Mouse (Mus musculus): ENCODE measurements at regions not wholly inside any gene's neighbourhood (a gene's known extent, or its start where the extent isn't known, plus 50 kb on each side); places are given as distances from the start of the nearest gene placed in this dataset.

GRCm38 (mm10) chr8:49796741-49797140, 953.0 kb upstream of the Tenm3 start:
- TF ChIP-seq CTCF (IDR thresholded peaks at IDR 0.05; ENCODE audit: extremely low read depth, insufficient read depth, low read length) (no peak), POLR2A (IDR thresholded peaks at IDR 0.05; ENCODE audit: extremely low read depth, insufficient read depth, low read length) (no peak)

Data from cortical plate, adult 2 months (tissue).